Mouse (Mus musculus) CD4-positive, CD25-positive, alpha-beta regulatory T cell, adult 4 months (primary cell): Measurements from ENCODE around the gene Ctbs. TPM values are rescaled to one million over a fixed set of nuclear protein-coding genes. Genes with fewer than 3 reads are reported as not detected.
A peak's percentile ranks its signal among the peaks of the same experiment; 100 is the strongest.

ENCODE experiments used
- ATAC-seq: one replicate; pipeline ENCODE4 v1.8.0; 2017
- polyA plus RNA-seq, 2 experiments: library from polyadenylated mRNA; unstranded; fragments of 100-300 nt; shearing (Covaris generic); gene quantifications; one replicate each; pipeline ENCODE4 v1.2.1; 2017

The Ctbs gene
- polyA plus RNA-seq, 2 experiments from 2014 or later: 6.0 to 8.3 TPM

- ATAC-seq: peak; percentile 75
These were observed 49.9 kb downstream of the Ctbs start, which contains the start of the genes Spata1 and Gng5 for GRCm38 (mm10) chr3:146499431-146500002. Spata1 (minus strand) TSS chr3:146499753. Gng5 (plus strand) TSS chr3:146499807.

GRCm38 (mm10) chr3:146500003-146500809 lies 50.6 kb downstream of the Ctbs start:
- peak; percentile 58 for ATAC-seq

GRCm38 (mm10) chr3:146500810-146501201 lies 51.2 kb downstream of the Ctbs start:
- ATAC-seq: peak; percentile 5

GRCm38 (mm10) chr3:146501601-146502123 lies 52.1 kb downstream of the Ctbs start:
- ATAC-seq: no peak

GRCm38 (mm10) chr3:146506711-146507110 lies 57.1 kb downstream of the Ctbs start:
- no peak for ATAC-seq

Other genes starting within 250 kb of the Ctbs start
- not detected for gene Lpar3, start 228.8 kb upstream of the Ctbs start, polyA plus RNA-seq
- 1 to 10 TPM in 1 of 2 experiments, under 1 TPM in 1; 0.62 to 1.1 TPM for gene Ssx2ip, start 45.2 kb upstream of the Ctbs start, polyA plus RNA-seq
- 1 to 10 TPM; 7.8 to 8.7 TPM for gene Spata1, start 50.0 kb downstream of the Ctbs start, polyA plus RNA-seq
- gene Gng5, start 50.0 kb downstream of the Ctbs start, polyA plus RNA-seq: 100 to 1,000 TPM; 270 to 377 TPM
- 10 to 100 TPM; 37.8 to 49.8 TPM for gene Rpf1, start 71.6 kb downstream of the Ctbs start, polyA plus RNA-seq
- gene Uox, start 120.6 kb downstream of the Ctbs start, polyA plus RNA-seq: not detected
- not detected for gene Dnase2b, start 165.8 kb downstream of the Ctbs start, polyA plus RNA-seq
- not detected for gene 4930503B20Rik, start 201.5 kb downstream of the Ctbs start, polyA plus RNA-seq
- under 1 TPM in 1 of 2 experiments, not detected in 1; 0.52 TPM for gene Samd13, start 235.8 kb downstream of the Ctbs start, polyA plus RNA-seq